Mouse (Mus musculus) cerebellum, postnatal 4 days (tissue): ENCODE results near the gene Kin.

Experiments
- DNase-seq, 2 experiments: peaks; one replicate each; pipeline ENCODE4 v3.0.0; 2022; ENCODE audit warnings: low spot score in 2 of 2, mixed read lengths in 1 of 2

Gene Kin

GRCm38 (mm10) chr2:10080310-10081010, at the start of gene Kin, which contains the start of gene Atp5c1:
Gene Kin (plus strand): TSS chr2:10080593.
Gene Atp5c1 (minus strand): TSS chr2:10080510.
- peak; percentile 92 to 96 for DNase-seq

DNA sequence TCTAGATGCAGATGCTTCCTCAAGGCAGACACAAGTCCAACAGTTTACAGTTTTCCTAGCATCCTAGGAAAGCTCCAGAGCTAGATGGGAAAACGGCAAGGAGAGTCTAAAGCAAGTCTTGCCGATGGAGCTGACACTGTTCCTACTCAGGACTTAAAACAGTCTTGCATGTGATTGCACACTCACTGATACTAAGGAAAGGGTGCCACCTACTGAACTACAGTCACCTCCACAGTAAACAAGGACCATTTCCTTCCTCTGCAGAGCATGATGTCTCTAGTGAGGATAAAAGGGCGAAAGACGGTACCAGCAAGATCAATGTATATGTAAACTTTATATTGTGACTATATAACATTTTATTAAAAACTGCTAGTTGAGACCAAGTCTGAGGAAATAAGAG, 46.7 kb upstream of the Kin start:
- no peak for DNase-seq

GRCm38 (mm10) chr2:10034976-10035375, 45.4 kb upstream of the Kin start:
- DNase-seq: no peak

GRCm38 (mm10) chr2:10047758-10048436, 32.5 kb upstream of the Kin start:
- DNase-seq: no peak

DNA sequence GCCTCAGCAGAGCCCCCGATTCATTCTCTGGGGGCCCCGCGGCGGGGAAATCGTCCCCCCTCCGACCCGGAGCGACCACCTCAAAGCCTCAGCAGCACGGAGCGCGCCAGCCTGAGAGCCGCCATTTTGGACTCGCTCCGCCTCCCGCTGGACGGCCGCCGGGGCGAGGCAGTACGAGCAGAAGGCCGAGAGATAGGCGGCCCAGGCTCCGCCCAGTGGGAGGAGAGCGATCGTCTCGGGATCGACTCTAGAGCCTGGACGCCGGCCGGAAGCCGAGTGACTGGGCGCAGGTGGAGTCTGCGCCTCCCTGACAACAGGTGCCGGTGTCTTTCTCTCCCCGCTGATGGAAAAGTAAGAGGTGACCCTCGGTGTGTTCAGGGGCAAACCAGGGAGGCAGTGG, 31.9 kb upstream of the Kin start, which contains the start of gene Taf3:
Gene Taf3 (minus strand): TSS at position 136 of the 400 bp plus-strand sequence.
- DNase-seq: peak; percentile 81 to 92

- DNase-seq: no peak
These were observed 30.9 kb upstream of the Kin start for GRCm38 (mm10) chr2:10049456-10049855.

GRCm38 (mm10) chr2:10050878-10051277, 29.5 kb upstream of the Kin start:
- DNase-seq: no peak

DNA sequence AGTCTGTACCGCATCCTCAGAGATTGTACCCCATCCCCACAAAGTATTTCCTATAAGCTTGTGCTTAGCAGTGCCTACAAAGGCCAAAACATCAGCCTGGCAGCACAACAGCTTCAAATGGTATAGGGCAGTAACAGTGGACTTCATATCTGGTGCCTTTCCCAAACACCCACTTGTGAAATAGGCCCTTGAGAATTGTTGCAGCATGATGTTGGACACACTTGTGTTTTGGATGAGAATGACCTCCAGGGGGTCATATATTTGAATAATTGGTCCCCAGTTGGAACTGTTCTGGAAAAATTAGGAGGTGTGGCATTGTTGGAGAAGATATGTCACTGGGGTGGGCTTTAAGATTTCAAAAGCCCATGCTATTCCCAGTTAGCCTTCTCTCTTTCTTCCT, 28.4 kb upstream of the Kin start:
- DNase-seq: no peak

DNA sequence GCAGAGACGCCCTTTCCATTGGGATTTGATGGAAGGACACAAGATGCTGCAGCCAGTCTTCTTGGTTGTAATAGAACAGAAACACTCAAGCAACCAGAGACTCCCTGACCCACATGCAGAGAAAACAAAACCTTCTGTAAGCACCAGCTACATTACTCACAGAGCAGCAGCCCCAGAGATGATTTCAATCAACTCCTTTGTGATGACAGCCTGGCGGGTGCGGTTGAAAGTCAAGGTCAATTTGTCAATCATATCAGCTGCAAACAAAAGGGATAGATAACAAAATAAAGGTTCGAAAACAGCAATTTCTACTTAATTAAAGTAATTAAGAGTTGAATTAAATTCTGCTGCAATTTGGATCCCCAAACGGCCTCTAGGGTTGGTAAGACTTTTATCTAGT, 21.6 kb upstream of the Kin start:
- no peak for DNase-seq

GRCm38 (mm10) chr2:10071751-10072150, 8.6 kb upstream of the Kin start:
- no peak for DNase-seq

- no peak for DNase-seq
These were observed 5.9 kb upstream of the Kin start for GRCm38 (mm10) chr2:10074470-10074869.

- no peak for DNase-seq
These were observed 3.7 kb upstream of the Kin start for GRCm38 (mm10) chr2:10076675-10077074.

GRCm38 (mm10) chr2:10079745-10080309, 566 bp upstream of the Kin start:
- DNase-seq: no peak

- no peak for DNase-seq
These were observed 1.2 kb downstream of the Kin start for GRCm38 (mm10) chr2:10081453-10082080.

- DNase-seq: no peak
These were observed 2.3 kb downstream of the Kin start for GRCm38 (mm10) chr2:10082737-10083136.

DNA sequence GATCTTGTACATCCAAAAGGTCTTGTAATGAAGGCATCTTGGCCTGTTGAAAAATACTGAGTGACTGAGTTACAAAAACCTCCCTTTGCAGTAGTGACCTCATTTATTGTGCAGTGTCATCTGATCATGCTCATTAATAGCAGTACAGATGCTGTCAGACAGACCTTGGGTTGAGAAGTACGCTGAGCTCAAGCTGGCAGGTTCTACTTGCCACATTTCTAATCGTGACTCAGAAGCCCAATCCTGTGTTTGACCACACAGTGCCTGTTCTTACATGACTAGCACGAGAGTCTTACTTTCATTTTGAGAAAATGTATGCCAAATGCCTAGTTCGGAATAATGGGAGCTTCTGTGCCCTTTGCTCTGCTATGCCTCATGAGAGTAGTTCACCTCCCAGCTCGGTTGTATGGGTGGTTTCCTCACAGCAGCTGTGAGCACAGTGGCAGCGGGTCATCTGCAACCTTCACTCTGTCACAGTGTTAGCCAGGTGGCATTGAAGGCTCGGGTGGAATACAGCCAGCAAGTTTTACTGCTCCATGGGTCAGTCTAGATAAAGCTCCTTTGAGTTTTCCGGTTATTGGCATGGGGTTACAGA, 7.0 kb downstream of the Kin start:
- DNase-seq: no peak

DNA sequence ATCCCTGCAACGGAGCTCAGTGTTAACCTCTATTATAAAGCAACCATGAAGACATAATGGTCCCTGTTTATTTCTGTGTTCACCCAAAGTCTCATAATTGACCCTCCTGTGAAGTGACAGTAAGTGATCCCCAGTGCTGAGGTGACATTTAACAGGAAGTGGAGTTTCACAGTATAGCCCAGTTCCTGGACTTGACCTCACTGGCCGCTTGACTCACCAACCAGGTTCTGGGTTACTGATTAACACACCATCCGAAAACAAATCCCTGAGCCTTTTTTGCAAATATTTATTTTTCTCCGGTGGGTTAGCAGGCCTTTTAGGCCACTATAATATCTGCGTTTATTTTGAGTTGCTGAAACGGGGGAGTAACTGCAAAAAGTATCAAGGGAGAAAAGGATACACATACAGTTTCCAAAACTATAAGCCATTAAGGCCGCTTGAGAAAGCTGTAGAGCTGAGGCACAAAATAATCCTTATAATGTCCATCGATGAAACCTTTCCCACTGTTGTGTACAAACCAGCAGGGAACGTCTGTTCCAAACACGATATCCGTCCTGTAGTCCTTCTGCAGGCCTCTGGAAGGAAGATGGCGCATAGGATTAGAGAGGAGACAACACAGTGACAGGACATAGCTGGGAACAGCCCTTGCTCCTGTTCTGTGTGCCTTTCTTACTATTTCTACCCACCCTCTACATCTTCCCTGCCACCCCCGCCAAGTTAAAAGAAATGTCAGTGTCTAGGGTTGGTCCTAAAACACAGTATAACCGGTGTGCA, 14.1 kb downstream of the Kin start:
- DNase-seq: no peak

DNA sequence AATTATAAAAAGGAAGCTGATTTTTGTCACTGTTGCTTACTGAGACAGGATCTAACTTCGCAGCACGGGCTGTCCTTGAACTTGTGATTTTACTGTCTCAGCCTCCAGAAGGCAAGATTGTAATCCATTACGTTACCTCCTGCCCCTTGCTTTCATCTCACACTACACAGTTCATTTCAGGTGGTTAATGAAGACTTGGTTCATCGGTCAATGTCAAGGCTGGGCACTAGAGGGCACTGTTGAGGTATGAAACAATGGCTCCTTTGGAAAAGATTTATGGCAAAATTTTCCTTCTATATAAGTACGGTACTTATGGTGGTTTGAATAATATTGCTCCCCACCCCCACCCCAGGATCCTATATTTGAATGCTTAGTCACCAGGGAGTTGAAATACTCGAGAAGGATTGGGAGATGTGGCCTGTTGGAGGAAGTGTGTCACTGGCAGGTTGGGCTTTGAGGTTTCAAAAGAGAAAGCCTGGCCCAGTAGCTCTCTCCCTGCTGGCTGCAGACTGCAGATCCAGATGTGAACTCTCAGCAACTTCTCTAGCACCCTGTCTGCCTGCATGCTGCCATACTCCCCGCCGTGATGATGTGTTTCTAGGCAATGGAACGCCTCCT, 18.3 kb downstream of the Kin start:
- DNase-seq: peak; percentile 34 to 63

DNA sequence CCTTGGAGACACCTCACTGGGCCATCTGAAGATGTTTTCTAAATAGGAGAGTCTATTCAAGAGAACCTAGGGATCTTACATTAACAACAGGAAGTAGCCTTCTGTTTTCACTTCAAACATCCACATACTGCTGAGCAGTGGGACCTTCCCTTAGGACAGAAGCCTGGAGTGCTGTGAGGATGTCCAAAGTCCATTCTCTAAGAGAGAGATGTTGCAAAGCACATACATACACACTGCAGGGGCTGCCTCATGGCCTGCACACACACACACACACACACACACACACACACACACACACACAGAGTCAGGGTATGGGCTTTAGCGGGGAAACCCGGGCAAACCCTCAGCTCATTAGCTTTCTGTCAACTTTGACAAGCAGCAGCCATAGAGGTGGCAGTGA, 20.1 kb downstream of the Kin start:
- DNase-seq: no peak

- peak; percentile 30 to 49 for DNase-seq
These were observed 20.8 kb downstream of the Kin start for GRCm38 (mm10) chr2:10101180-10101579.
